Mouse (Mus musculus) ES-E14 (cell line): ENCODE data around the gene Tssk6. TPM values are rescaled to one million over a fixed set of nuclear protein-coding genes. Genes with fewer than 3 reads are reported as not detected.
A peak's percentile ranks its signal among the peaks of the same experiment; 100 is the strongest.

Experiments
- DNase-seq: peaks from one replicate; pipeline ENCODE4 v3.0.0-alpha.2; 2013; ENCODE audit warnings: low read depth, low spot score
- H3K27ac ChIP-seq: 2 replicates; pipeline ENCODE4 v1.5.1; 2012; ENCODE audit warnings: low read depth, mild to moderate bottlenecking, low read length, moderate library complexity, mixed read lengths; ENCODE audit not compliant: poor library complexity, insufficient read depth, severe bottlenecking
- H3K36me3 ChIP-seq: 2 replicates; pipeline ENCODE4 v1.6.1; 2012; ENCODE audit warnings: mild to moderate bottlenecking, low read length, moderate library complexity, mixed read lengths; ENCODE audit not compliant: control insufficient read depth, poor library complexity, insufficient read depth, severe bottlenecking
- H3K4me1 ChIP-seq, 2 experiments: fragments of 150-350 bp in 1 of 2; sonication (generic) in 1 of 2; 2 replicates each; pipeline ENCODE4 v1.6.1; 2012; ENCODE audit warnings: low read length in 2 of 2, mild to moderate bottlenecking in 1 of 2, mixed read lengths in 1 of 2; ENCODE audit not compliant: control insufficient read depth in 2 of 2, insufficient read depth in 2 of 2, poor library complexity in 1 of 2
- H3K4me3 ChIP-seq, 2 experiments: fragments of 150-350 bp in 1 of 2; sonication (generic) in 1 of 2; 2 replicates each; pipeline ENCODE4 v1.5.1; 2012; ENCODE audit warnings: low read length in 2 of 2, low read depth in 1 of 2, mild to moderate bottlenecking in 1 of 2, mixed read lengths in 1 of 2; ENCODE audit not compliant: insufficient read depth in 1 of 2, poor library complexity in 1 of 2, severe bottlenecking in 1 of 2
- H3K9ac ChIP-seq: 2 replicates; pipeline ENCODE4 v1.6.1; 2012; ENCODE audit warnings: low read depth, mild to moderate bottlenecking, low read length, mixed read lengths; ENCODE audit not compliant: poor library complexity, insufficient read depth, severe bottlenecking
- H3K9me3 ChIP-seq: fragments of 150-350 bp; sonication (generic); 2 replicates; pipeline ENCODE4 v1.6.1; 2012; ENCODE audit warnings: low read depth, mild to moderate bottlenecking, low read length; ENCODE audit not compliant: control insufficient read depth, insufficient read depth
- CHD2 ChIP-seq: IDR thresholded peaks from 2 replicates; pipeline ENCODE4 v1.6.1; 2014; ENCODE audit warnings: mild to moderate bottlenecking, low read depth, low read length, inconsistent platforms
- HCFC1 ChIP-seq: IDR thresholded peaks from 2 replicates; pipeline ENCODE4 v1.6.1; 2012; ENCODE audit warnings: low read length, inconsistent platforms, borderline replicate concordance; ENCODE audit not compliant: insufficient read depth
- MAFK ChIP-seq: IDR thresholded peaks from 2 replicates; pipeline ENCODE4 v1.6.1; 2014; ENCODE audit warnings: mild to moderate bottlenecking, low read depth, low read length, inconsistent platforms; ENCODE audit not compliant: insufficient read depth
- ZC3H11A ChIP-seq: IDR thresholded peaks from 2 replicates; pipeline ENCODE4 v1.6.1; 2012; ENCODE audit warnings: low read depth, mild to moderate bottlenecking, inconsistent platforms, low read length, borderline replicate concordance
- ZNF384 ChIP-seq: IDR thresholded peaks from 2 replicates; pipeline ENCODE4 v1.6.1; 2012; ENCODE audit warnings: low read depth, low read length, inconsistent platforms
- in situ Hi-C, 2 experiments: fragments of 600-800 bp; cut with MboI; formaldehyde crosslinking; loops; one replicate each; pipeline ENCODE4 v1.15.1; 2025; ENCODE audit warnings: low sequenced_read_pairs in 2 of 2, inconsistent platforms in 1 of 2; ENCODE audit not compliant: unreplicated experiment in 2 of 2
- total RNA-seq: library from RNA; depleted of rRNA; stranded (reverse); fragments of 300-350 nt; gene quantifications from 2 replicates; pipeline ENCODE4 v1.2.3, GENCODE M21; 2012

Tssk6 gene
- total RNA-seq, 1 experiment = 2.5 TPM

DNA sequence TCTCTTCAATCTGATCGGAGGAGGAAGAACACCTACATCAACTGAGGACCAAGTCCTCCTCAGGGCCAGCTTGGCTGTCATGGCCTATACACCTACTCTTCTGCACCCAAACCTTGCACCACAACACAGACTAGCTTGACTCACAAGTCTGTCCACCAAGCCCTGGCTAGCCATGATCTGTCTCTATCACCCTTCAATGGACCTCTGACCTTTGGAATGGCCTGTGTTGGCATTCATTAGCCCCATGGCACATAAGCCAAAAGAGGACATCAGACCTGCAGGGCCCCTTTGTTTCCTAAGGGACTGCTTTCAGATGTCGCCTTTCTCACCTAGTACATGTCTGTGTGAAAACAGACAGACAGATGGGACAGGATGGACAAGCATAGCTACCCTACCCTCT is 19.2 kb downstream of the Tssk6 start:
- Histone ChIP-seq H3K4me1 (peaks cover 3 to 22% of the 10 kb centered on the region in 2 experiments; a peak in 3 of 4 replicates), H3K27ac (peak overlapping the region; percentile 66), H3K9ac (no peak overlapping the region), H3K4me3 (no peak overlapping the region), H3K36me3 (peaks cover 33% of the 10 kb centered on the region), H3K9me3 (no peaks in the 10 kb centered on the region)
- TF ChIP-seq CHD2 (no peak), ZNF384 (no peak), ZC3H11A (no peak), HCFC1 (no peak), MAFK (no peak)
- in situ Hi-C loops = no loop called here
- no peak for DNase-seq

- H3K27ac ChIP-seq = no peak overlapping the region
- peaks cover 25% of the 10 kb centered on the region for H3K36me3 ChIP-seq
- no peak for DNase-seq
- no peak for TF ChIP-seq HCFC1
- no peak for TF ChIP-seq ZC3H11A
- no peak for TF ChIP-seq CHD2
- TF ChIP-seq MAFK = no peak
- TF ChIP-seq ZNF384 = no peak
- H3K4me1 ChIP-seq = peaks cover 3 to 22% of the 10 kb centered on the region in 2 experiments; a peak in 3 of 4 replicates
- in situ Hi-C loops = no loop called here
- no peak overlapping the region for H3K9ac ChIP-seq
- H3K9me3 ChIP-seq = no peaks in the 10 kb centered on the region
- H3K4me3 ChIP-seq = no peak overlapping the region
These were observed 22.0 kb downstream of the Tssk6 start for GRCm38 (mm10) chr8:69923986-69924385.

DNA sequence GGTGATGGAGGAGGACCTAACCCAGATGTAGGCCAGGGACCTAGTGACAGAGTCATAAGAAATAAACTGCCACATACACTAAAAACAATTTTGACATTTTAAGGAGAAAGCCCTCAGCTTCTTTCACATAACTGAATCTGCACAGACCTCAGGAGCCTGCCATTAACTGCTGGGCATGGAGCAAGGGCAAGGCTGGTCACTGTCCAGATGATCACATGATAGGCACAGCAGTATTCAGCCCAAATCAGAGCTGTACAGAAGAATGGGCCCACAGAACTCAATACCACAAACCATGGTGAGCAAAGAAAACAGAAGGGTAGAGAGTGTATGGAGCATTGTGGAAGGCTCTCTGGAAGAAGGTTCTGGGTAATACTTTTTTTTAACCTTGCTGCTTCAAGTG is 24.9 kb downstream of the Tssk6 start:
- TF ChIP-seq HCFC1 = no peak
- TF ChIP-seq ZC3H11A = no peak
- TF ChIP-seq CHD2 = no peak
- no peak for TF ChIP-seq MAFK
- no peak for TF ChIP-seq ZNF384
- Histone ChIP-seq H3K4me3 (no peak overlapping the region), H3K9me3 (no peaks in the 10 kb centered on the region), H3K4me1 (peaks cover 0 to 6% of the 10 kb centered on the region in 2 experiments; a peak in 1 of 4 replicates), H3K36me3 (peaks cover 27% of the 10 kb centered on the region), H3K9ac (no peak overlapping the region), H3K27ac (no peak overlapping the region)
- in situ Hi-C loops = no loop called here
- DNase-seq = no peak

DNA sequence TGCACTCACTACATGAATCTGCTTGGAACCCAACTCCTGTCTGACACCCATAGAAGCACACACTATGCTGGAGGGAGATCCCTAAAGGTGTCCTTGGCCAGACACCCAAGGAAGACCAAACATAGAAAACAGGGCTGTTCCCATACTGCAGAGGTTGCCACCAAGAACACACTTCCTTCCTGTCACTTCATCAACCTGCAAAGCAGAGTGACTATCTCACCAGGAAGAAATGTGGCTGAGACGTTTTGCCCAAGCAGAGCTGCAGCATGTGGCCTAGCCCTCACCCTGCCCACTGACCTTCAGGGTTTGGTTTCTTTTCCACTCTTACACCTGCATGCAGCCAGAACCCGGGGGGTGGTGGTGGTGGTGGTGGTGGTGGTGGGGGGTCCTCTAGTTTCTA is 31.8 kb downstream of the Tssk6 start:
- in situ Hi-C loops = no loop called here
- no peaks in the 10 kb centered on the region for H3K9me3 ChIP-seq
- no peak overlapping the region for H3K9ac ChIP-seq
- no peak for TF ChIP-seq HCFC1
- no peak for TF ChIP-seq MAFK
- DNase-seq = no peak
- H3K27ac ChIP-seq = no peak overlapping the region
- H3K4me3 ChIP-seq = no peak overlapping the region
- peaks cover 21 to 30% of the 10 kb centered on the region in 2 experiments for H3K4me1 ChIP-seq
- peaks cover 24% of the 10 kb centered on the region for H3K36me3 ChIP-seq

- peaks cover 24 to 34% of the 10 kb centered on the region in 2 experiments for H3K4me1 ChIP-seq
- H3K36me3 ChIP-seq = peaks cover 24% of the 10 kb centered on the region
- no peak overlapping the region for H3K4me3 ChIP-seq
- no peak for DNase-seq
- 0 out of 2 replicates have a peak overlapping the region, but pooled peaks have one; percentile 17 for H3K9ac ChIP-seq
- H3K9me3 ChIP-seq = no peaks in the 10 kb centered on the region
- peak overlapping the region; percentile 83 for H3K27ac ChIP-seq
- in situ Hi-C loops = no loop called here
- TF ChIP-seq ZNF384 (no peak), CHD2 (no peak), MAFK (no peak), ZC3H11A (no peak), HCFC1 (no peak)
These were observed 32.6 kb downstream of the Tssk6 start for GRCm38 (mm10) chr8:69934582-69934981.
